Mouse (Mus musculus): ENCODE measurements around the gene Ifna4. TPM values are rescaled to one million over a fixed set of nuclear protein-coding genes. Genes with fewer than 3 reads are reported as not detected.

Ifna4 gene
- polyA plus RNA-seq, 1 experiment: not detected

- TF ChIP-seq CTCF (conservative IDR thresholded peaks at IDR 0.05; ENCODE audit: insufficient read depth, insufficient read length, low read depth, low read length) (no peak), POLR2A (IDR thresholded peaks at IDR 0.05; ENCODE audit: low read depth, low read length) (no peak)
- DNase-seq: no peak
- H3K4me3 ChIP-seq (ENCODE audit: insufficient read depth, low read depth, low read length): no peak overlapping the region
- no peaks in the 10 kb centered on the region for H3K27me3 ChIP-seq (replicated peaks; ENCODE audit: control insufficient read depth, insufficient read depth, low read length)
- no peak overlapping the region for H3K27ac ChIP-seq (ENCODE audit: insufficient read depth, low read depth, low read length)
- H3K4me1 ChIP-seq (ENCODE audit: control insufficient read depth, insufficient read depth, low read length): no peaks in the 10 kb centered on the region
- H3K36me3 ChIP-seq (ENCODE audit: control insufficient read depth, insufficient read depth, low read length): no peaks in the 10 kb centered on the region
Measured at GRCm38 (mm10) chr4:88888236-88888635, 46.6 kb downstream of the Ifna4 start.

Other genes with a start within 250 kb of the Ifna4 start
- gene Ifna9, start 249.5 kb upstream of the Ifna4 start, polyA plus RNA-seq (2012; rRNA removed): not detected in 2 replicates
- gene Ifna12, start 238.5 kb upstream of the Ifna4 start, polyA plus RNA-seq (2012; rRNA removed): not detected in 2 replicates
- not detected in 2 replicates for gene C87499, start 207.4 kb upstream of the Ifna4 start, polyA plus RNA-seq (2012; rRNA removed)
- not detected in 2 replicates for gene Ifna13, start 197.4 kb upstream of the Ifna4 start, polyA plus RNA-seq (2012; rRNA removed)
- gene Ifna16, start 164.9 kb upstream of the Ifna4 start, polyA plus RNA-seq (2012; rRNA removed): not detected in 2 replicates
- gene Ifna2, start 157.9 kb upstream of the Ifna4 start, polyA plus RNA-seq (2012; rRNA removed): not detected in 2 replicates
- not detected in 2 replicates for gene Ifnab, start 150.5 kb upstream of the Ifna4 start, polyA plus RNA-seq (2012; rRNA removed)
- 0.26 and 0.34 TPM in 2 replicates for gene Gm26566, start 120.1 kb upstream of the Ifna4 start, polyA plus RNA-seq (2012; rRNA removed)
- gene Klhl9, start 119.4 kb upstream of the Ifna4 start, polyA plus RNA-seq (2012; rRNA removed): 18.1 and 19.2 TPM in 2 replicates
- gene Gm13271, start 87.0 kb upstream of the Ifna4 start, polyA plus RNA-seq (2012; rRNA removed): not detected in 2 replicates
- 0.10 TPM in 1 of 2 replicates, not detected in the other for gene Gm13283, start 81.7 kb upstream of the Ifna4 start, polyA plus RNA-seq (2012; rRNA removed)
- not detected in 2 replicates for gene Gm13290, start 68.0 kb upstream of the Ifna4 start, polyA plus RNA-seq (2012; rRNA removed)
- gene Gm13289, start 64.9 kb upstream of the Ifna4 start, polyA plus RNA-seq (2012; rRNA removed): not detected in 2 replicates
- gene Gm13272, start 62.0 kb upstream of the Ifna4 start, polyA plus RNA-seq (2012; rRNA removed): not detected in 2 replicates
- 0.08 TPM in 1 of 2 replicates, not detected in the other for gene Ifnz, start 59.7 kb upstream of the Ifna4 start, polyA plus RNA-seq (2012; rRNA removed)
- not detected in 2 replicates for gene Gm13276, start 56.2 kb upstream of the Ifna4 start, polyA plus RNA-seq (2012; rRNA removed)
- gene Gm13277, start 53.2 kb upstream of the Ifna4 start, polyA plus RNA-seq (2012; rRNA removed): not detected in 2 replicates
- gene Gm13278, start 50.3 kb upstream of the Ifna4 start, polyA plus RNA-seq (2012; rRNA removed): not detected in 2 replicates
- gene Gm13275, start 47.4 kb upstream of the Ifna4 start, polyA plus RNA-seq (2012; rRNA removed): not detected in 2 replicates
- not detected in 2 replicates for gene Gm13279, start 44.5 kb upstream of the Ifna4 start, polyA plus RNA-seq (2012; rRNA removed)
- not detected in 2 replicates for gene Gm13285, start 42.2 kb upstream of the Ifna4 start, polyA plus RNA-seq (2012; rRNA removed)
- gene Gm13287, start 38.6 kb upstream of the Ifna4 start, polyA plus RNA-seq (2012; rRNA removed): not detected in 2 replicates
- not detected in 2 replicates for gene Gm13288, start 36.3 kb upstream of the Ifna4 start, polyA plus RNA-seq (2012; rRNA removed)
- gene Ifna7, start 25.6 kb upstream of the Ifna4 start, polyA plus RNA-seq (2012; rRNA removed): not detected in 2 replicates
- gene Ifna11, start 21.9 kb upstream of the Ifna4 start, polyA plus RNA-seq (2012; rRNA removed): not detected in 2 replicates
- not detected in 2 replicates for gene Ifna6, start 14.4 kb upstream of the Ifna4 start, polyA plus RNA-seq (2012; rRNA removed)
- not detected in 2 replicates for gene Ifna5, start 6.3 kb upstream of the Ifna4 start, polyA plus RNA-seq (2012; rRNA removed)
- not detected in 2 replicates for gene Ifna1, start 8.2 kb downstream of the Ifna4 start, polyA plus RNA-seq (2012; rRNA removed)
- gene Ifne, start 38.3 kb downstream of the Ifna4 start, polyA plus RNA-seq (2012; rRNA removed): not detected in 2 replicates

Data from kidney, adult 2 months (tissue).